Mouse (Mus musculus): ENCODE data around the gene 1700034I23Rik. TPM values are rescaled to one million over a fixed set of nuclear protein-coding genes. Genes with fewer than 3 reads are reported as not detected.
"Not testable (repeated sequence)": the region's sequence is repeated elsewhere in the genome, so short reads cannot be mapped to it uniquely, and the experiment has no call there.

The 1700034I23Rik gene
- not detected in 2 replicates for polyA plus RNA-seq (2011; ENCODE audit: insufficient read depth, insufficient read length, low replicate concordance, missing spikeins)

DNA sequence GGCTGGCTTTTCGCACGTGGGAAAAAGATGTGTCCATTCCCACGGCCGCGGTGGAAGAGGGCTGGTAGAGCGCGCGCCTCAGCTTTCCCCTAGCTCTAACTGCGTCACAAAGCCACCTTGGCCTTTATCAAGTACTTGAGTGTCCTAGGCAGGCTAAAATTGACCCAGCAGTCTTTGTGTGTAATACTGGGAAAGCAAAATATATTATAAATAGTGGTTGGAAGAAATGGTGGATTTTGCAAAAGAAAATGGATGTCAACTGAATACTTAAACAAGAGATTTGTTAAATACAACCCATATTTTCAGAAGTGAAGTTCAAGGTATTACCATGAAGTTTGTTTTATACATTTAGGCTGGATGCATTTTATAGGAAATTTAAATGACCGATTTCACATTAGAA, at the start of gene 1700034I23Rik:
Gene 1700034I23Rik (minus strand): TSS at position 101 of the 400 bp plus-strand sequence.
- H3K4me3 ChIP-seq (replicated peaks; ENCODE audit: control insufficient read depth, low read depth, low read length); H3K27ac ChIP-seq (ENCODE audit: control insufficient read depth, insufficient read depth, low read depth, low read length, poor library complexity); H3K4me1 ChIP-seq (ENCODE audit: control insufficient read depth, insufficient read depth, low read length): not testable (repeated sequence)
- 96% methylated on average over 8 of the region's 10 CpGs for WGBS

DNA sequence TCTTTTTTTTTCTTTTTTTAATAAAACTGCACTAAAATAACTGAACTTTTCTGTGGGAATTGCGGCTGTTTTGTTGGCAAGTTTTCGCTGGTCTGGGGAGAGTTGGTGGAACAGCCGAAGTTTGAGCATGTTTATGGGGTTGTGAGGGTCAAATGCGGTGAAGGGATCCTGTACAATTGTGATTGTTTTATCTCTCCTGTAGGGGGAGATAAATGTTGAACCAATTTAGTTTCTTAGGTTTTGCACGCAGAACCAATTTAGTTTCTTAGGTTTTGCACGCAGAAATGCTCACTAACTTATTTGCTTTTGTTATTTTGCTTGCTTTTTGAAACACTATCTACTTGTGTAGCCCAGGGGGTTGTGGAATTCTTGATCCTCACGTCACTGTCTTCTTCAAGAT, 49.0 kb upstream of the 1700034I23Rik start:
- no peak overlapping the region for H3K27ac ChIP-seq (ENCODE audit: control insufficient read depth, insufficient read depth, low read depth, low read length, poor library complexity)
- peak overlapping the region; percentile 98 for H3K4me3 ChIP-seq (replicated peaks; ENCODE audit: control insufficient read depth, low read depth, low read length)
- no peaks in the 10 kb centered on the region; the same call in 1 of the 2 replicates for H3K4me1 ChIP-seq (ENCODE audit: control insufficient read depth, insufficient read depth, low read length)
- TF ChIP-seq POLR2A (IDR thresholded peaks at IDR 0.05; ENCODE audit: borderline replicate concordance, control insufficient read depth, low read depth, low read length) (no peak), CTCF (IDR thresholded peaks at IDR 0.05; ENCODE audit: control insufficient read depth, insufficient read depth, low read length) (no peak)
- 6% methylated on average over 7 of the region's 7 CpGs for WGBS

DNA sequence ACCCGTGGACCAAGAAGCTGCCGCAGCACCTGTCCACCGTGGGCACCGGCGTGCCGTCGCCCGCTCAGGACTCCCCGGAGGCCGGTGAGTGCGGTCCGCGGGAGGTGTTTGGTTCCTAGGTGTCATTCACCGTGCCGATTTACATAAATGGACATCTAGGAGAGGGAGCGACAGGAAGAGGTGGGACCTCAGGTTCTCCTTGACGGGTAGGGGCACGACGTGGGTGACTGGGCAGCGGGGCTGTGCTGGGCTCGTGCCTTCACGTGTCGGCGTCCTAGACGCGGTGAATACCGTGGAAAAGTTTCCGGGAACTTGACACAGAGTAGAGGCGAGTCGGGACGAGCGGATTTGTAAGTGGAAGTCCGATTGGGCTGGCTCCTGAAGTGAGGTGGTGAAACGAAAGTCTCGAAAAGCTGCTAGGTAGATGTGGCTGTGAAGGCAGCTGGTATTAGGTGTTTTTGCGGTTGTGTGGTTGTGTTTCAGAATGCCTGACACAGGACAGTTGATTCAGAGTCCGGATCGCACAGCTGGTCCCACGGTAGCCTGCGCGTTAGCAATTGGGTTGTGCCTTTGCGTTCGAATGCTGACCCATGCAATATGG, 48.4 kb upstream of the 1700034I23Rik start:
- Histone ChIP-seq H3K4me1 (ENCODE audit: control insufficient read depth, insufficient read depth, low read length) (no peaks in the 10 kb centered on the region; the same call in 1 of the 2 replicates), H3K27ac (ENCODE audit: control insufficient read depth, insufficient read depth, low read depth, low read length, poor library complexity) (peak overlapping the region; percentile 95), H3K4me3 (replicated peaks; ENCODE audit: control insufficient read depth, low read depth, low read length) (peak overlapping the region; percentile 98)
- under 1% methylated on average over 43 of the region's 43 CpGs for WGBS
- TF ChIP-seq CTCF (IDR thresholded peaks at IDR 0.05; ENCODE audit: control insufficient read depth, insufficient read depth, low read length), result no peak
- TF ChIP-seq POLR2A (IDR thresholded peaks at IDR 0.05; ENCODE audit: borderline replicate concordance, control insufficient read depth, low read depth, low read length), result peak; percentile 7; the same call in 1 of the 2 replicates

GRCm38 (mm10) chr3:40949903-40950600, 47.7 kb upstream of the 1700034I23Rik start:
- H3K4me1 ChIP-seq (ENCODE audit: control insufficient read depth, insufficient read depth, low read length), result no peaks in the 10 kb centered on the region; the same call in 1 of the 2 replicates
- peak overlapping the region; percentile 95 for H3K27ac ChIP-seq (ENCODE audit: control insufficient read depth, insufficient read depth, low read depth, low read length, poor library complexity)
- under 1% methylated on average over 113 of the region's 118 CpGs for WGBS
- peak overlapping the region; percentile 98 for H3K4me3 ChIP-seq (replicated peaks; ENCODE audit: control insufficient read depth, low read depth, low read length)
- TF ChIP-seq POLR2A (IDR thresholded peaks at IDR 0.05; ENCODE audit: borderline replicate concordance, control insufficient read depth, low read depth, low read length), result no peak
- no peak for TF ChIP-seq CTCF (IDR thresholded peaks at IDR 0.05; ENCODE audit: control insufficient read depth, insufficient read depth, low read length)

DNA sequence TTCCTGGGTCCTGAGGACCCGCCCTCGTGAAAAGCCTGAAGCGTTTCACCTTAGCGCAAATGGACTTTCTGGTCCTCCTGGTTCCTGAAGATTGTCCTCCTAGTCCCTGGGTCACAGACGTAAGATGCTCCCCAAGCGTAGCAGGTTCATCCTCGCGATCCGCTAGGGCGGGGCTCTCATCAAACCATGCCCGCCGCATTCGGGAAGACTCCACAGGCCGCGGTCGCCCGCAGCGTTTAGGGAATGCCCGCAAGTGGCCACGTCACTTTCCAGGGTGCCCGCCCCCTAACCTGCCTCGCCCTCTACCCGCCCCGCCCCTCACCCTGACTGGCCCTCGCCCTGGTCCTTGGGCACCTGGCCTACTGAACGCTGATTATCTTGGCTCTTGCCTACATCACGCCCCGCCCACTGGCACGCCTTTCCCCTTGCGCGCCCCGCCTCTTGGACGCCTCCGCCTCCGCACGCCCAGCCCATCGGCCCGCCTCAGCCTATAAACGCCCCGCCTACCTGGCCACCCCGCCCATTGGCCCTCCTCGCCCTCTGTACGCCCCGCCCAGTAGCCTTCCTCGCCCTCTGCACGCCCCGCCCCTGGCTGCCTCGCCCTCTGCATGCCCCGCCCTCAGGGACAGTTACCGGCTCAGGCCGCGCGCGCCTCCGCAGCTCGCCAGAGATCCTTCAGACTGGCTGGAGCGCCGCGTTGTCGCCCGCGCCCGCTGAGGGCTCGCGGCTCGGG, 47.0 kb upstream of the 1700034I23Rik start, which contains the start of gene Larp1b:
Gene Larp1b (plus strand): TSS at position 659 of the 733 bp plus-strand sequence.
- WGBS, result 1% methylated on average over 65 of the region's 66 CpGs
- H3K4me1 ChIP-seq (ENCODE audit: control insufficient read depth, insufficient read depth, low read length), result no peaks in the 10 kb centered on the region; the same call in 1 of the 2 replicates
- peak within 1 kb of the TSS; percentile 95 for H3K27ac ChIP-seq (ENCODE audit: control insufficient read depth, insufficient read depth, low read depth, low read length, poor library complexity)
- peak; percentile 98 for TF ChIP-seq POLR2A (IDR thresholded peaks at IDR 0.05; ENCODE audit: borderline replicate concordance, control insufficient read depth, low read depth, low read length)
- no peak for TF ChIP-seq CTCF (IDR thresholded peaks at IDR 0.05; ENCODE audit: control insufficient read depth, insufficient read depth, low read length)
- H3K4me3 ChIP-seq (replicated peaks; ENCODE audit: control insufficient read depth, low read depth, low read length), result peak within 1 kb of the TSS; percentile 98

GRCm38 (mm10) chr3:40939019-40939418, 36.7 kb upstream of the 1700034I23Rik start:
- TF ChIP-seq POLR2A (IDR thresholded peaks at IDR 0.05; ENCODE audit: borderline replicate concordance, control insufficient read depth, low read depth, low read length), result no peak
- TF ChIP-seq CTCF (IDR thresholded peaks at IDR 0.05; ENCODE audit: control insufficient read depth, insufficient read depth, low read length), result no peak
- Histone ChIP-seq H3K4me1 (ENCODE audit: control insufficient read depth, insufficient read depth, low read length) (no peaks in the 10 kb centered on the region), H3K27ac (ENCODE audit: control insufficient read depth, insufficient read depth, low read depth, low read length, poor library complexity) (no peak overlapping the region), H3K4me3 (replicated peaks; ENCODE audit: control insufficient read depth, low read depth, low read length) (no peak overlapping the region)

DNA sequence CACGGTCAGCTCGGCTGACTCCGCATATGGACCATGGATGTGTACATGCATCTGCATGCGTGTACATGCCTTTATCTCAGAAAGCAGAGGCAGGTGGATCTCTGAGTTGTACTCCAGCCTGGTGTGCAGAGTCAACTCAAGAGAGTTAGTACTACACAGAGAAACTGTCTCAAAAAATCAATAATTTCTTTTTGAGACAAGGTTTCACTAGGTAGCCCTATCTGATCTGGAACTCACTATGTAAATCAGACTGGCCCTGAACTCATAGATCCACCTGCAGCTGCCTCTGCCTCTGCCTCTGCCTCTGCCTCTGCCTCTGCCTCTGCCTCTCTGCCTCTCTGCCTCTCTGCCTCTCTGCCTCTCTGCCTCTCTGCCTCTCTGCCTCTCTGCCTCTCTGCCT, 36.2 kb upstream of the 1700034I23Rik start:
- Histone ChIP-seq H3K4me3 (replicated peaks; ENCODE audit: control insufficient read depth, low read depth, low read length) (no peak overlapping the region), H3K27ac (ENCODE audit: control insufficient read depth, insufficient read depth, low read depth, low read length, poor library complexity) (no peak overlapping the region), H3K4me1 (ENCODE audit: control insufficient read depth, insufficient read depth, low read length) (no peaks in the 10 kb centered on the region)
- TF ChIP-seq CTCF (IDR thresholded peaks at IDR 0.05; ENCODE audit: control insufficient read depth, insufficient read depth, low read length) (no peak), POLR2A (IDR thresholded peaks at IDR 0.05; ENCODE audit: borderline replicate concordance, control insufficient read depth, low read depth, low read length) (no peak)
- 94% methylated on average over 4 of the region's 4 CpGs for WGBS

DNA sequence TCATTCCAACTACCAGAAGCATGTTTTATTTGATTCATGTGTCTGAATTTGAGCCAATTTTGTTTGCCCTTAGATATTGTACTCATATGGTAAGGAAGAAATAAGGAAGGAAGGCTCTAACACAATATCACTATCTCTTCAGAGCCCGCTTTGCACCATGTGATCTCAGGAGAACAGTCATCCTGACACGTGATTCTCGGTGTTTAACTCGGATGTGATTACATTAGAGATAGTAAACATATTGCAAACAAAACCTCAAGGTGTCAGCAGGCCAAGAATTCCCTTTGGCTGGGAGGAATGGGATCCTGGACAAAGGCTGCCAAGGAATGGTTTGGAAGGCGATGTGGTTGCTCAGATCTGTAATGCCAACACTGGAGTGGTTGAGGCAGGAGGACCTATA, 35.8 kb upstream of the 1700034I23Rik start:
- TF ChIP-seq POLR2A (IDR thresholded peaks at IDR 0.05; ENCODE audit: borderline replicate concordance, control insufficient read depth, low read depth, low read length), result no peak
- no peak for TF ChIP-seq CTCF (IDR thresholded peaks at IDR 0.05; ENCODE audit: control insufficient read depth, insufficient read depth, low read length)
- WGBS, result 87% methylated on average over 5 of the region's 5 CpGs
- no peaks in the 10 kb centered on the region for H3K4me1 ChIP-seq (ENCODE audit: control insufficient read depth, insufficient read depth, low read length)
- no peak overlapping the region for H3K27ac ChIP-seq (ENCODE audit: control insufficient read depth, insufficient read depth, low read depth, low read length, poor library complexity)
- no peak overlapping the region for H3K4me3 ChIP-seq (replicated peaks; ENCODE audit: control insufficient read depth, low read depth, low read length)

DNA sequence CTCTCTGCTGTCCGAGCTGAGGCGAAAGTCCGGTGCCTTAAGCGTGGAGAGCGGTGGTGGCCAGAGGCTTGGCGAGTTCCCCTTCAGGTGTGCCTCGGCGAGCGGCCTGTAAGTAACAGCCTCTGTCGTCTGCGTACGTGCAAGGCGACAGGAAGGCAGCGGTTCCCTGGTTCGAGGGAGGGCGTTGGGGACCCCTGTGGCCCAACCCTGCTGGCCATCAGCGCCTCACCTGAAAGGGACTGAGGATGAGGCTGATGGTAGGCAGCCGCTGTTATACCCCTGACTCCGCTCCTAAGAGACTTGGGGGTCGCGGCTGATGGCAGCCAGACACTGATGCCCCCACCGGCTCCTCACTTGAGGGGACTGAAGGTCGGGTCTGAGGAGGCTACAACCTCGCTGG, 8.0 kb downstream of the 1700034I23Rik start:
- WGBS, result under 1% methylated on average over 18 of the region's 24 CpGs
- H3K27ac ChIP-seq (ENCODE audit: control insufficient read depth, insufficient read depth, low read depth, low read length, poor library complexity), result peak overlapping the region; percentile 58; the same call in 1 of the 2 replicates

More for the DNA sequence above, 8.0 kb downstream of the 1700034I23Rik start:
- not testable (repeated sequence) for H3K4me1 ChIP-seq (ENCODE audit: control insufficient read depth, insufficient read depth, low read length)
- peak overlapping the region; percentile 88 for H3K4me3 ChIP-seq (replicated peaks; ENCODE audit: control insufficient read depth, low read depth, low read length)

All from bone marrow, adult 2 months (tissue).